8 mouse cellular contexts compared by ENCODE assay signal in the genomic region with DNA sequence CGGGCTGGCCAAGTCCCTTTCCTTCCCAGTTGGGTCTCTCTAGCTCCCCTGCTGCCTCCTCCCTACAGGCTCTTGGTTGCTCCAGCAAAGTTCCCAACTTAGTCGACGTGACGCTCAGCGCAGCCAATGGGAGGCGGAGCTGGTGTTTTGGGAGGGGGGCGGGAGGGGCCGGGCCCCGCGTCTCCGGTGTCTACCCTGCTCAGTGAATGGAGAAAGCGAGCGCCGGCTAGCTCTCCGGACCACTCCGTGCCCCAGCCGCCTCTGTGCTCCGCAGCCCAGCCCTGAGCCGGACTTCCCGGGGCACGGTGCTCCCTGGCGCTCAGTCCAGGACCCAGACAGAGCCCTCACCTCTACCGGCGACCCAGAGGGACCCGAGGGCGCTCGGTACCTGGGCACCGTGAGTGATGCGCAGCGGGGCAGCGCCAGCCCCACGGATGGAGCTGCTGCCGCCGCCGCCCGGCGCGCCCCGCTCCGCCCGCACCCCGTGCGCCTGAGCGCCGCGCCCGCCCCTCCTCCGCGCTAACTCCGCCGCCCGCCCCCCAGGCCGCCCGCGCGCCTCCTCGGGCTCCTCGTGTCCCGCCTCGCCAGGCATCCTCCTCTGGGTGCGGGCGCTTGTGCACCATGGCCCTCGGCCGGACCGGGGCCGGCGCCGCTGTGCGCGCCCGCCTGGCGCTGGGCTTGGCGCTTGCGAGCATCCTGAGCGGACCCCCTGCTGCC. TPM values are rescaled to one million over a fixed set of nuclear protein-coding genes. Genes with fewer than 3 reads are reported as not detected.
A peak's percentile ranks its signal among the peaks of the same experiment; 100 is the strongest.
DNase-seq lines count a peak whose midpoint lies in the region; ATAC-seq and TF ChIP-seq lines count a peak whose summit lies in the region.

A gene (plus strand): TSS at position 331 of the 717 bp plus-strand sequence.

- intact Hi-C loops in gastrocnemius, adult 2 months (cut with DNase I): loop anchor here (5.0 kb wide), 1 partner anchor 111 kb away; no protein-coding TSS in a partner anchor

- ATAC-seq in hindbrain, embryonic 13.5 days (ENCODE audit: low FRiP score): peak; percentile 60
- peak; percentile 86 for ATAC-seq in stomach, embryonic 14.5 days (ENCODE audit: insufficient number of reproducible peaks, insufficient read depth, low FRiP score, low read depth)
- ATAC-seq in megakaryocyte progenitor cell, adult 5-6 weeks (replicated peaks; ENCODE audit: poor library complexity): no peak

- peak; percentile 22; the same call in 1 of the 2 replicates for TF ChIP-seq CTCF in gastrocnemius, adult 2 months (IDR thresholded peaks at IDR 0.05)

- DNase-seq in adrenal gland, adult 18-20 months (ENCODE audit: low spot score in 2 of 2): peak; percentile 58 to 65
- DNase-seq in cerebellum, adult 9-10 months: peak; percentile 47
- DNase-seq in gastrocnemius, adult 2 months: peak; percentile 78
- no peak for DNase-seq in left cerebral cortex, adult 8-10 months (ENCODE audit: low spot score in 2 of 2)
- peak; percentile 44 for DNase-seq in lung, postnatal 36 days

- peak within 1 kb of the TSS; percentile 77 for H3K9ac ChIP-seq in hindbrain, embryonic 13.5 days
- H3K9ac ChIP-seq in stomach, embryonic 14.5 days (replicated peaks; ENCODE audit: low read depth, low read length): peak within 1 kb of the TSS; percentile 55; the same call in 1 of the 2 replicates

- no peaks in the 10 kb centered on the region for H3K9me3 ChIP-seq in hindbrain, embryonic 13.5 days
- no peaks in the 10 kb centered on the region; the same call in 1 of the 2 replicates for H3K9me3 ChIP-seq in stomach, embryonic 14.5 days (ENCODE audit: control insufficient read depth, low read depth, low read length)

- WGBS in hindbrain, embryonic 13.5 days: 1% methylated on average over 55 of the region's 75 CpGs
- WGBS in stomach, embryonic 14.5 days: 1% methylated on average over 47 of the region's 75 CpGs

- H3K36me3 ChIP-seq in hindbrain, embryonic 13.5 days: no peaks in the 10 kb centered on the region
- no peaks in the 10 kb centered on the region for H3K36me3 ChIP-seq in stomach, embryonic 14.5 days (ENCODE audit: control insufficient read depth, insufficient read depth, low read length)

- H3K4me2 ChIP-seq in hindbrain, embryonic 13.5 days: peak within 1 kb of the TSS; percentile 99
- H3K4me2 ChIP-seq in stomach, embryonic 14.5 days (replicated peaks; ENCODE audit: low read depth, low read length): peak within 1 kb of the TSS; percentile 73

- peak within 1 kb of the TSS; percentile 77 for H3K4me3 ChIP-seq in gastrocnemius, adult 2 months
- peak within 1 kb of the TSS; percentile 66 for H3K4me3 ChIP-seq in hindbrain, embryonic 13.5 days
- peak within 1 kb of the TSS; percentile 58 for H3K4me3 ChIP-seq in stomach, embryonic 14.5 days (ENCODE audit: low read depth, low read length)

- peaks cover 71% of the 10 kb centered on the region for H3K27me3 ChIP-seq in hindbrain, embryonic 13.5 days
- no peaks in the 10 kb centered on the region for H3K27me3 ChIP-seq in stomach, embryonic 14.5 days (ENCODE audit: control insufficient read depth, insufficient read depth, low read length)

- H3K27ac ChIP-seq in gastrocnemius, adult 2 months: peak within 1 kb of the TSS; percentile 81
- no peak within 1 kb of the TSS for H3K27ac ChIP-seq in hindbrain, embryonic 13.5 days
- H3K27ac ChIP-seq in stomach, embryonic 14.5 days (ENCODE audit: low read length): peak within 1 kb of the TSS; percentile 66; the same call in 1 of the 2 replicates

- H3K4me1 ChIP-seq in hindbrain, embryonic 13.5 days (replicated peaks): peaks cover 30% of the 10 kb centered on the region
- peaks cover 30% of the 10 kb centered on the region for H3K4me1 ChIP-seq in stomach, embryonic 14.5 days (ENCODE audit: control insufficient read depth, insufficient read depth, low read length)

RNA-seq across cellular contexts. Expression of the gene that starts here (rescaled TPM):
- total RNA-seq in adrenal gland, adult 18-20 months (2021): 10 to 100 TPM; 31.5 to 47.6 TPM
- 10 to 100 TPM in 1 of 2 experiments, 1 to 10 TPM in 1; 9.2 to 10.9 TPM for total RNA-seq in gastrocnemius, adult 2 months (2021)
- 25.9 and 28.7 TPM in 2 replicates for polyA plus RNA-seq in hindbrain, embryonic 13.5 days (2015; fragmentation: Nextera tagmentation; extraction: Ambion mirVana)
- total RNA-seq in left cerebral cortex, adult 8-10 months (2022): 10 to 100 TPM; 41.7 to 49.2 (median 48.2) TPM
- polyA plus RNA-seq in stomach, embryonic 14.5 days (2014; fragmentation: Nextera tagmentation; extraction: Ambion mirVana): 18.3 and 22.0 TPM in 2 replicates
- not detected in 2 replicates for total RNA-seq in megakaryocyte progenitor cell, adult 5-6 weeks (2015)
- total RNA-seq in megakaryocyte progenitor cell, adult 5-6 weeks (2017): not detected in 2 replicates

Comparison
In these comparisons a context has a peak if more than half of its experiments do, and no peak if none do; other contexts are left out.
1. RNA of the gene that starts here (total RNA-seq): 41.7 to 49.2 TPM in left cerebral cortex, adult 8-10 months, 31.5 to 47.6 TPM in adrenal gland, adult 18-20 months and 9.2 to 10.9 TPM in gastrocnemius, adult 2 months; not detected in megakaryocyte progenitor cell, adult 5-6 weeks; every median in the first group is over 10 times any median in the second.
2. DNase-seq: peak in adrenal gland, adult 18-20 months (2 of 2), cerebellum, adult 9-10 months (single experiment), gastrocnemius, adult 2 months (single experiment) and lung, postnatal 36 days (single experiment); none in left cerebral cortex, adult 8-10 months (0 of 2).
3. Peak in every context shown above with its lines, with median percentiles within 50 percentile points of each other: H3K4me3 ChIP-seq.